Mouse (Mus musculus) E14TG2a.4 (cell line): ENCODE results near the gene Glis3.

Experiments
- H3K27me3 ChIP-seq: 2 replicates; pipeline ENCODE4 v1.6.1; 2014; ENCODE audit warnings: low read length, control low read depth; ENCODE audit not compliant: insufficient read depth
- H3K36me3 ChIP-seq: 2 replicates; pipeline ENCODE4 v1.6.1; 2014; ENCODE audit warnings: low read length, control low read depth; ENCODE audit not compliant: insufficient read depth
- H3K4me1 ChIP-seq: replicated peaks from 2 replicates; pipeline ENCODE4 v1.6.1; 2014; ENCODE audit warnings: low read depth, low read length, control low read depth
- H3K4me3 ChIP-seq: replicated peaks from 2 replicates; pipeline ENCODE4 v1.5.1; 2014; ENCODE audit warnings: mild to moderate bottlenecking, low read length
- H3K9me3 ChIP-seq: 2 replicates; pipeline ENCODE4 v1.6.1; 2014; ENCODE audit warnings: low read length, control low read depth
- CTCF ChIP-seq: conservative IDR thresholded peaks from 2 replicates; pipeline ENCODE4 v1.5.1; 2014; ENCODE audit warnings: low read length
- NANOG ChIP-seq: IDR thresholded peaks from 2 replicates; pipeline ENCODE4 v1.6.1; 2014; ENCODE audit warnings: borderline replicate concordance, low read length, mixed read lengths
- POU5F1 ChIP-seq: IDR thresholded peaks from 2 replicates; pipeline ENCODE4 v1.6.1; 2014; ENCODE audit warnings: low read length, borderline replicate concordance

Glis3 gene

GRCm38 (mm10) chr19:28305510-28305909, 374.4 kb downstream of the Glis3 start:
- H3K36me3 ChIP-seq: no peaks in the 10 kb centered on the region
- H3K9me3 ChIP-seq: no peaks in the 10 kb centered on the region
- H3K27me3 ChIP-seq: no peaks in the 10 kb centered on the region
- TF ChIP-seq CTCF (no peak), POU5F1 (no peak), NANOG (no peak)
- H3K4me1 ChIP-seq: no peaks in the 10 kb centered on the region
- H3K4me3 ChIP-seq: no peak overlapping the region

- H3K36me3 ChIP-seq: no peaks in the 10 kb centered on the region
- H3K4me1 ChIP-seq: no peaks in the 10 kb centered on the region
- no peak for TF ChIP-seq POU5F1
- TF ChIP-seq CTCF: no peak
- TF ChIP-seq NANOG: no peak
- no peaks in the 10 kb centered on the region for H3K9me3 ChIP-seq
- H3K27me3 ChIP-seq: no peaks in the 10 kb centered on the region
- no peak overlapping the region for H3K4me3 ChIP-seq
Measured at GRCm38 (mm10) chr19:28302831-28303242, 377.0 kb downstream of the Glis3 start.

GRCm38 (mm10) chr19:28300226-28300625, 379.7 kb downstream of the Glis3 start:
- Histone ChIP-seq H3K9me3 (no peaks in the 10 kb centered on the region), H3K36me3 (no peaks in the 10 kb centered on the region), H3K4me1 (no peaks in the 10 kb centered on the region), H3K27me3 (no peaks in the 10 kb centered on the region), H3K4me3 (no peak overlapping the region)
- TF ChIP-seq POU5F1: no peak
- no peak for TF ChIP-seq CTCF
- TF ChIP-seq NANOG: no peak

- H3K27me3 ChIP-seq: no peaks in the 10 kb centered on the region
- no peak for TF ChIP-seq CTCF
- TF ChIP-seq POU5F1: no peak
- TF ChIP-seq NANOG: no peak
- no peaks in the 10 kb centered on the region for H3K9me3 ChIP-seq
- no peaks in the 10 kb centered on the region for H3K36me3 ChIP-seq
- no peaks in the 10 kb centered on the region for H3K4me1 ChIP-seq
- no peak overlapping the region for H3K4me3 ChIP-seq
Measured at GRCm38 (mm10) chr19:28299211-28299775, 380.6 kb downstream of the Glis3 start.

- Histone ChIP-seq H3K27me3 (no peaks in the 10 kb centered on the region), H3K9me3 (no peaks in the 10 kb centered on the region), H3K36me3 (no peaks in the 10 kb centered on the region), H3K4me1 (no peaks in the 10 kb centered on the region), H3K4me3 (no peak overlapping the region)
- no peak for TF ChIP-seq POU5F1
- no peak for TF ChIP-seq CTCF
- no peak for TF ChIP-seq NANOG
Measured at GRCm38 (mm10) chr19:28298669-28299068, 381.2 kb downstream of the Glis3 start.

- no peaks in the 10 kb centered on the region for H3K4me1 ChIP-seq
- no peak overlapping the region for H3K4me3 ChIP-seq
- no peaks in the 10 kb centered on the region for H3K36me3 ChIP-seq
- TF ChIP-seq POU5F1 (no peak), NANOG (no peak), CTCF (no peak)
- H3K9me3 ChIP-seq: no peaks in the 10 kb centered on the region
- no peaks in the 10 kb centered on the region for H3K27me3 ChIP-seq
Measured at GRCm38 (mm10) chr19:28291596-28291995, 388.3 kb downstream of the Glis3 start.

- H3K36me3 ChIP-seq: no peaks in the 10 kb centered on the region
- H3K9me3 ChIP-seq: no peaks in the 10 kb centered on the region
- no peak overlapping the region for H3K4me3 ChIP-seq
- TF ChIP-seq NANOG (no peak), CTCF (no peak), POU5F1 (no peak)
- H3K27me3 ChIP-seq: no peaks in the 10 kb centered on the region
- H3K4me1 ChIP-seq: no peaks in the 10 kb centered on the region
Measured at GRCm38 (mm10) chr19:28289457-28289856, 390.4 kb downstream of the Glis3 start.

GRCm38 (mm10) chr19:28287431-28287830, 392.4 kb downstream of the Glis3 start:
- Histone ChIP-seq H3K4me3 (no peak overlapping the region), H3K27me3 (no peaks in the 10 kb centered on the region), H3K9me3 (no peaks in the 10 kb centered on the region), H3K4me1 (no peaks in the 10 kb centered on the region), H3K36me3 (no peaks in the 10 kb centered on the region)
- TF ChIP-seq CTCF (no peak), POU5F1 (no peak), NANOG (no peak)

- TF ChIP-seq POU5F1 (no peak), NANOG (no peak), CTCF (no peak)
Measured at GRCm38 (mm10) chr19:28284098-28284569, 395.7 kb downstream of the Glis3 start.

More at GRCm38 (mm10) chr19:28284098-28284569, 395.7 kb downstream of the Glis3 start:
- Histone ChIP-seq H3K9me3 (no peaks in the 10 kb centered on the region), H3K36me3 (no peaks in the 10 kb centered on the region), H3K4me1 (peaks cover 5% of the 10 kb centered on the region), H3K4me3 (no peak overlapping the region), H3K27me3 (no peaks in the 10 kb centered on the region)
